Mouse (Mus musculus) lung, embryonic 15.5 days (tissue): ENCODE measurements around the gene H2-M5. TPM values are rescaled to one million over a fixed set of nuclear protein-coding genes. Genes with fewer than 3 reads are reported as not detected.

Experiments
- ATAC-seq: fragments of 200-750 bp; cut with Nextera tagmentation; 2 replicates; pipeline ENCODE4 v1.8.0; 2017; ENCODE audit warnings: moderate number of reproducible peaks, borderline replicate concordance; ENCODE audit not compliant: low FRiP score, low TSS enrichment; ENCODE audit errors: extremely low read depth
- H3K27ac ChIP-seq: fragments of 300-500 bp; sonication (generic); 2 replicates; pipeline ENCODE4 v1.5.1; 2015; ENCODE audit warnings: moderate library complexity, mild to moderate bottlenecking, inconsistent platforms
- H3K27me3 ChIP-seq: fragments of 300-500 bp; sonication (generic); 2 replicates; pipeline ENCODE4 v1.6.1; 2015; ENCODE audit warnings: inconsistent platforms
- H3K36me3 ChIP-seq: fragments of 300-500 bp; sonication (generic); 2 replicates; pipeline ENCODE4 v1.6.1; 2015; ENCODE audit warnings: inconsistent platforms
- H3K4me1 ChIP-seq: fragments of 300-500 bp; sonication (generic); 2 replicates; pipeline ENCODE4 v1.6.1; 2015; ENCODE audit warnings: inconsistent platforms
- H3K4me2 ChIP-seq: fragments of 300-500 bp; sonication (generic); 2 replicates; pipeline ENCODE4 v1.6.1; 2015; ENCODE audit warnings: inconsistent platforms, mild to moderate bottlenecking, moderate library complexity
- H3K4me3 ChIP-seq: fragments of 300-500 bp; sonication (generic); 2 replicates; pipeline ENCODE4 v1.5.1; 2015; ENCODE audit warnings: mild to moderate bottlenecking, inconsistent platforms
- H3K9ac ChIP-seq: fragments of 300-500 bp; sonication (generic); 2 replicates; pipeline ENCODE4 v1.6.1; 2015; ENCODE audit warnings: inconsistent platforms
- H3K9me3 ChIP-seq: fragments of 300-500 bp; sonication (generic); 2 replicates; pipeline ENCODE4 v1.6.1; 2016; ENCODE audit warnings: inconsistent platforms
- WGBS: fragments of 180-500 bp; shearing (Covaris S2); methylation state at CpG from one replicate; pipeline ENCODE4 v1.1.7; 2015; 5-methylcytosine and 5-hydroxymethylcytosine counted together
- polyA plus RNA-seq: library from polyadenylated mRNA; unstranded; fragments of >200 nt; fragmentation: Nextera tagmentation; extraction: Ambion mirVana; gene quantifications from 2 replicates; pipeline ENCODE4 v1.2.1, GENCODE M21; 2015

Gene H2-M5
- polyA plus RNA-seq, 1 experiment from 2014 or later, result 0.40 TPM

DNA sequence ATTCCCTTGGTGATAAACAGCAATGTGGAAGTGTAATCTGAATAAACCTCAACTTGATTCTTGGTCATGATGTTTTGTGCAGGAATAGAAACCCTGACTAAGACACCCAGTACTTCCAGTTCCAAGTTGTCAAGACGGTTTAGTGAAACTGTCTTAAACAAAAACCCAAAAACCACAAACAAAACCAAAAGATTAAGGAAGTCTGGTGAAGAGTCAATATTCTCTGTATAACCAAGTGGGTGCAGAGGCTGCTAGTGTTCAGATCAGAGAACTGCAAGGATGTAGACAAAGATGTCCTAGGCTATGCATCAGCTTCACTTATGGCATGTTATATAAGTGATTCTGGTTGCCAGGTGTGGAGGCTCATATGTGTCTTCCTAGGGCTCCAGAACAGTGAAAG is 22.5 kb downstream of the H2-M5 start:
- no peak for ATAC-seq
- 78% methylated on average over 1 of the region's 1 CpGs for WGBS
- no peaks in the 10 kb centered on the region for H3K27me3 ChIP-seq
- no peaks in the 10 kb centered on the region for H3K4me1 ChIP-seq
- no peaks in the 10 kb centered on the region for H3K36me3 ChIP-seq
- H3K27ac ChIP-seq, result no peak overlapping the region
- H3K9ac ChIP-seq, result no peak overlapping the region
- H3K4me2 ChIP-seq, result no peak overlapping the region
- no peak overlapping the region for H3K4me3 ChIP-seq
- H3K9me3 ChIP-seq, result no peaks in the 10 kb centered on the region

DNA sequence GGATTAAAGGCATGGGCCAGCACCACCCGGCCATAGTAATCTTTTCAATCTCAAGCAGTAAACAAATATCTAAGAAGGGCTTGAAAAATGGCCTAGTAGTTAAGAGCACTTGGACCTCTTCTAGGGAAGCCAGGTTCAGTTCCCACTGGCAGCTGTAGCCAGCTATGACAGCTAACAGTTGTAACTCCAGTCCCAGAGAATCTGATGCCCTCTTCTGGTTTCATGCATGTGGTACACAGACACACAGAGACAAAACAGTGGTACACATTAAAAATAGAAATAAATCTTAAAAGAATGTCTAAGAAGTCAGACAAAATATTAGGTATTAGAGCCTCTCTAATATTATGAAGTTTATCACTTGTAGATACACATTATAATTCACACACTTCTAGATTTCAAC is 28.2 kb downstream of the H2-M5 start:
- Histone ChIP-seq H3K4me1 (peaks cover 12% of the 10 kb centered on the region), H3K4me2 (no peak overlapping the region), H3K27ac (no peak overlapping the region), H3K4me3 (no peak overlapping the region), H3K9me3 (no peaks in the 10 kb centered on the region), H3K9ac (no peak overlapping the region), H3K27me3 (no peaks in the 10 kb centered on the region), H3K36me3 (peaks cover 4% of the 10 kb centered on the region; the same call in 1 of the 2 replicates)
- 36% methylated on average over 1 of the region's 1 CpGs for WGBS
- ATAC-seq, result no peak

DNA sequence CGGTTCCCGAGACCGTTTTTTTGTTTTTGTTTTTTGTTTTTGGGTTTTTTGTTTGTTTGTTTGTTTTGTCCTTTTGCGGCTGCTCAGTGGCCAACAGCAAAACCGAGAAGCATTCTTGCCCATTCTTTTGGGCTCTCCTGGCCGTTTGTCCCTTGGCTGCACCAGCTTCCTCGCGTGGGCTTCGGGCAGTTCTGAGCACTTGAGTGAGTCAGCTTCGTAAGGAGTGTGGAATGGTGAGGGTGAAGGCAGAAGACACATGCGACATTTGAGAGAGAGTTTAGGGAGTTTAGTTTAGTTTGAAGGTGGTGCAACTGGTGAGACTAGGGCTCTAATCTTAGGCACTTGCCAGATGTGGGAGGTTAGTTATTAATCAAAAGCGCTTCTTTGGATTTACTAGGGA is 30.5 kb downstream of the H2-M5 start:
- Histone ChIP-seq H3K9me3 (no peaks in the 10 kb centered on the region), H3K4me3 (peak overlapping the region; percentile 68), H3K9ac (peak overlapping the region; percentile 56), H3K4me2 (peak overlapping the region; percentile 76), H3K27ac (peak overlapping the region; percentile 49), H3K36me3 (peaks cover 18% of the 10 kb centered on the region; the same call in 1 of the 2 replicates), H3K27me3 (no peaks in the 10 kb centered on the region), H3K4me1 (peaks cover 12% of the 10 kb centered on the region)
- WGBS, result 7% methylated on average over 12 of the region's 12 CpGs
- ATAC-seq, result no peak

DNA sequence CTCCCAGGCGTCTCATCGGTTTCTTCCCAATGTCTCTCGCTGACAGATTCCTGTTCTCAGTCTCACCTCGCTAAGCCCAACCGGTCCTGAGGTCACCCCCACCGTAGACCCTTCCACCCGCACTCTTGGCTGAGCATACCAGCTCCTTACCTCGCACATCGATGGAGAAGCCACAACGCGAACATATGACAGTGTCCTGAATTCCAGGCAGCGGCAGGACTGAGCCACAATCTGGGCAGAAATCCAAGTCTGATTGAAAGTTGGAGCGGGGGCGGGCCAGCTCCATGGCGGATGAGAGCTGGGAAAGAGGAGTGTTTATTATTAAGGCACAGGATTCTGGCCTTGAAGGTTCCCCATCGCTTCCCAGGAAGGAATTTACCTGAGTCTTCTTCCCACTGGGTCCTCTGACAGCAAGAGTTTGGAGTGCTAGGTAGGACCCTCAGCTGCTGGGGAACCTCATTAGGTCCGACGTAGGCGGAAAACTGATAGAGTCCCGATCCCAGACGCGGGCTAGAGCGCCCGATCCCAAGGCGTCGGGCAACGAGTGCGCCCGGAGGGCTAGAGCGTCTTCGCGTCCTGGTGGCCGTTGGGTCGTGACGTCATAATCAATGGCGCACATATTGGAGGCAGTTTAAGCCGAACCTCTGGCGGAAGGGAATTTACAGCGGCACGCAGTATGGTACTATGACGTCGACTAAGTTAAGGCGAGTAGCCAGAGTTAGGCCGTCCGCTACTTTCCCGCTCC is 31.2 kb downstream of the H2-M5 start, which contains the start of the genes Znrd1 and Znrd1as:
Gene Znrd1 (minus strand): TSS at position 561 of the 745 bp plus-strand sequence.
Gene Znrd1as (plus strand): TSS at position 594 of the 745 bp plus-strand sequence.
- no peaks in the 10 kb centered on the region for H3K27me3 ChIP-seq
- no peaks in the 10 kb centered on the region for H3K9me3 ChIP-seq
- H3K4me3 ChIP-seq, result peak within 1 kb of the TSS; percentile 68
- H3K9ac ChIP-seq, result peak within 1 kb of the TSS; percentile 75
- peak within 1 kb of the TSS; percentile 76 for H3K4me2 ChIP-seq
- peak within 1 kb of the TSS; percentile 79 for H3K27ac ChIP-seq
- peak; percentile 96 for ATAC-seq
- under 1% methylated on average over 46 of the region's 46 CpGs for WGBS
- peaks cover 22% of the 10 kb centered on the region; the same call in 1 of the 2 replicates for H3K36me3 ChIP-seq
- H3K4me1 ChIP-seq, result peaks cover 12% of the 10 kb centered on the region

DNA sequence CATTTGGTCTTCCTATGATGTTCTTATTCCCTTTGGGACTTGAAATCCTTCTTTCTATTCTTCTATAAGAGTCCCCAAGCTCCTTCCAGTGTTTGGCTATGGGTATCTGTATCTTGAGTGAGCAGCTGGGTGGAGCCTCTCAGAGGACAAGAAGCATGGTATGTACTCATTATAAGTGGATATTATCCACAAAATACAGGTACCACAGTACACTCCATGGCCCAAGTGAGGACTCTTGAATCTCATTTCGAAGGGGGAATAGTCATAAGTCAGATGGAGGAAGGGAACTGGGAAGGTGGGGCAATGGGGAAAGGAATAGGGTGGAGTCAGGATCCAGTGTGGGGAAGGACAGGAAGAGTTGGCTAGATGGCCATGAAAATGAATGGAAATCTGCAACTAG is 36.3 kb downstream of the H2-M5 start:
- Histone ChIP-seq H3K27ac (no peak overlapping the region), H3K36me3 (peaks cover 34% of the 10 kb centered on the region), H3K4me3 (no peak overlapping the region), H3K27me3 (no peaks in the 10 kb centered on the region), H3K9me3 (no peaks in the 10 kb centered on the region), H3K9ac (no peak overlapping the region), H3K4me2 (no peak overlapping the region), H3K4me1 (peaks cover 16% of the 10 kb centered on the region)
- 84% methylated on average over 1 of the region's 1 CpGs for WGBS
- no peak for ATAC-seq

DNA sequence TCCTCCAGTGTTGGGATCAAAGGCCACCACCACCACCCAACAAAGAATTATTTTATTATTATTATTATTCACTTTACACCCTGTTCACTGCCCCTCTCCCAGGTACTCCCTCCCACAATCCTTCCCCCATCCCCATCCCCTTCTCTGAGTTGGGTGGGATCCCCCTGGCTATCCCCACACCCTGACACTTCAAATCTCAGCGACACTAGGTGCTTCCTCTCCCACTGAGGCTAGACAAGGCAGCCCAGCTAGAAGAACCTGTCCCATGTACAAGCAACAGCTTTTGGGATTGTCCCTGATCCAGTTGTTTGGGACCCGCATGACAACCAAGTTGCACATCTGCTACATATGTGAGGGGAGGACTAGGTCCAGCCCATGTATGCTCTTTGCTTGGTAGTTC is 36.7 kb downstream of the H2-M5 start:
- H3K4me2 ChIP-seq, result no peak overlapping the region
- H3K27ac ChIP-seq, result no peak overlapping the region
- peaks cover 15% of the 10 kb centered on the region for H3K4me1 ChIP-seq
- WGBS, result 87% methylated on average over 2 of the region's 2 CpGs
- H3K9me3 ChIP-seq, result no peaks in the 10 kb centered on the region
- no peak overlapping the region for H3K9ac ChIP-seq
- H3K4me3 ChIP-seq, result no peak overlapping the region
- no peaks in the 10 kb centered on the region for H3K27me3 ChIP-seq
- no peak for ATAC-seq
- peaks cover 34% of the 10 kb centered on the region for H3K36me3 ChIP-seq

DNA sequence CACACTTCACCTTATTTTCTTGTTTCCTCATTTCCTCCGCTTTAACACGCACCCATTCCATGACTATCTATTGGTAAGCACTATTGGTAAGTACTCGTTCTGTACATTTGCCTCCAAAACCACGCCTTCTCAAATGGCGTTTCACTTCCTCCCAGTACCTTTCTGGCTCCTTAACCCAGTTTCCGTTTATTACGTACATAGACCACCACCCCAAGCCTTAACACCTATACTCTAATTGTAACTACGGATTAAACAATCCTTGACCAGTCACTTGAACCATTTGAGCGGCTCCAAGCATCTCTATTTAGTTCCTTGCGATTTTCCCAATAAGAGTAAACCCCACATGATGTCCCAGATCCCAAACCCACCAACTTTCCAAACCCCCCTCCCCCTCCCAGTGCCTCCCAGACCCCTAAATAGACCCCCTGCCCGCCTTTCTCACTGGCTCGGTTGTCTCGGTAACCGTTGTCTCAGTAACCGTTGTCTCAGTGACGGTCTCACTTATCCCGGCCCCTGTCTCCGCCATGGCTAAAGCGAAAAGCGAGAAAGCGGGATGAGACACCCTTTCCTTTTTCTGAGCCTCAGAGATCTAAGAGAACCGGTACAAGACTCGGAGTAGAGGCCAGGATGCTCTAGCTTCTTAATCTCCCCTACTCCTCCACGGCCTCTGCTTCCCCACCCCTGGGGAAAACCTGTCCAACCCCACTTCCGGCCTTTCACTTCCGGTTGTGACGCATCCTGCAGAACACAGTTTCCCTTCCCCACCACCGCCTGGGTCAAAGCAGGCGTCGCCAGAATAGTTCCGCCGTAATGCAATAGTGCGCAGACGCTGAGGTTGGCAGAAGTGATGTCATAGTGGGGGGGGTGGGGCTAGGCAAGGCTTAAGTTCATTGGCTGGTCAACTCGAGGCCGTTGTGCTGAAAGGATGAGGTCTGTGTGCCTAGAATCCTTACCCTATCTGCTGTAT is 38.1 kb downstream of the H2-M5 start, which contains the start of gene Ppp1r11:
Gene Ppp1r11 (minus strand): TSS at position 761 of the 967 bp plus-strand sequence.
- Histone ChIP-seq H3K4me2 (peak within 1 kb of the TSS; percentile 69), H3K36me3 (peaks cover 31% of the 10 kb centered on the region), H3K27me3 (peaks cover 6% of the 10 kb centered on the region), H3K9ac (peak within 1 kb of the TSS; percentile 46), H3K9me3 (no peaks in the 10 kb centered on the region), H3K27ac (0 out of 2 replicates have a peak within 1 kb of the TSS, but pooled peaks have one; percentile 2), H3K4me1 (peaks cover 15% of the 10 kb centered on the region), H3K4me3 (peak within 1 kb of the TSS; percentile 56)
- ATAC-seq, result peak; percentile 98
- WGBS, result 2% methylated on average over 36 of the region's 36 CpGs

DNA sequence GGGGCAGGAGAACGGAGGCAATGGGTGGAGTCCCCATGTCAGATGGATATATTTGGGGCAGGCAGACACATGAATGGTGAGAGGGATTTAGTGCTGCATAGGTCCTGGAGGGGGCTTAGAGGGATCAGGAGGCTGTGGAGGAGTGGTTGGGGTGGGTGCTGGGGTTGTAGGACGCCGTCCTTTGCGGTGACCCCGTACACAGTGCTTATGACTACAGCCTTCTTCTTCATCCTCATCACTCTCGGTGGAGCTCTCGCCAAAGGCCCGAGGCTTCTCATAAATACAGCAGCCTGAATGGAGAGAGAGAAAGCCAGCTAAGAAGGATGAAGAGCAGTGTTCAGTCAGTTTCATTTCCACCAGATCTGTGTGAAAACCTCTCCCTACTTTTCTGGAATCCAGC is 40.1 kb downstream of the H2-M5 start:
- Histone ChIP-seq H3K36me3 (peaks cover 19% of the 10 kb centered on the region), H3K4me3 (no peak overlapping the region), H3K9me3 (no peaks in the 10 kb centered on the region), H3K4me2 (no peak overlapping the region), H3K27me3 (peaks cover 26% of the 10 kb centered on the region), H3K4me1 (peaks cover 15% of the 10 kb centered on the region), H3K9ac (no peak overlapping the region), H3K27ac (no peak overlapping the region)
- WGBS, result 90% methylated on average over 8 of the region's 8 CpGs
- ATAC-seq, result no peak

DNA sequence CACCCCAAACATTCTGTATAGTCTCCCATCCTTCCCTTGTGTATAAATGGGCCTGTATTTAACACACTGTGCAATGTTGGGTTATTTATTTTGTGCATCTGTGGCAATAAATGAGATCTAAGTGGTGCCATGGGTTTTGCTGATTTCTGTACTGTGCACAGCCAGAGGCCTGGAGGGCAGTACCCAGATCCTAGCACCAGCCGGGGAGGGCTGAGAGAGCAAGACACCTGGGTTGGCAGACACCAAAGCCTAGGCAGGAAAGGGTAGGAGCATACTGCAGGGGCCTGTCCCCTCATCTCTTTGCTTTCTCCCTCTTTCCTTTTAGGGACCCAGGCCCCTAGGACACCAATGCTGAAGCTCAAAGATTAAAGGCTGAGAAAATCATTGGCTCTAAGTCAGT is 41.1 kb downstream of the H2-M5 start:
- Histone ChIP-seq H3K9me3 (no peaks in the 10 kb centered on the region), H3K36me3 (peaks cover 14% of the 10 kb centered on the region), H3K27me3 (peaks cover 35% of the 10 kb centered on the region), H3K9ac (no peak overlapping the region), H3K27ac (no peak overlapping the region), H3K4me3 (no peak overlapping the region), H3K4me1 (peaks cover 17% of the 10 kb centered on the region), H3K4me2 (no peak overlapping the region)
- no peak for ATAC-seq
- WGBS, result 84% methylated on average over 1 of the region's 1 CpGs

DNA sequence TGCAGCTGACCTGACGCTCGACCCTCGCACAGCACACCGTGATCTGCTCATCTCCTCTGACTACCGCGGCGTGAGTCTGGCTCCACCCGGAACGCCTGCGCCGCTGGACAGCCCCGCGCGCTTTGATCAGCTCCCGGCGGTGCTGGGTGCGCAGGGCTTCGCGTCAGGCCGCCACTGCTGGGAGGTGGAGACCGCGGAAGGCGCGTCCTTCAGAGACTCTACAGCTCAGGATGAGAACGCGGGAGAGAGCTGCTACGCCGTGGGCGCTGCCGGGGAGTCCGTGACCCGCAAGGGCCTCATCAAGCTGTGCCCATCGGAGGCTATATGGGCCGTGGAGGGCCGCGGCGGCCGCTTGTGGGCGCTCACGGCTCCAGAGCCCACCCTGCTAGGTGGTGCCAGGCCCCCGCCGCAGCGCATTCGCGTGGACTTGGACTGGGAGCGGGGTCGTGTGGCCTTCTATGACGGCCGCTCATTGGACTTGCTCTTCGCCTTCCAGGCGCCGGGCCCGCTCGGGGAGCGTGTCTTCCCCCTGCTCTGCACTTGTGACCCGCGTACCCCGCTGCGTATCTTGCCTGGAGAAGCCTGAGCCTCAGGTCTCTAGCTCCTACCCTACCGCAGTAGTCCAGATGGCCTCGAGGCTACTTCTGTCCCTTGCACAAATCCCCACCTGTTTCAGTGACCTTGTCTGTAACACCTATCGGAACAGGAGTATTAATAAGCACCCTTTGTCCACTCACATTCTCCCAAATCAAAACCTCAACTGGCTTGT is 42.1 kb downstream of the H2-M5 start:
- 1% methylated on average over 61 of the region's 62 CpGs for WGBS
- Histone ChIP-seq H3K27ac (no peak overlapping the region), H3K4me2 (peak overlapping the region; percentile 90), H3K36me3 (peaks cover 12% of the 10 kb centered on the region), H3K9ac (peak overlapping the region; percentile 58), H3K4me1 (peaks cover 27% of the 10 kb centered on the region), H3K4me3 (peak overlapping the region; percentile 45), H3K9me3 (no peaks in the 10 kb centered on the region), H3K27me3 (peaks cover 46% of the 10 kb centered on the region)
- ATAC-seq, result peak; percentile 21; the same call in 1 of the 2 replicates

DNA sequence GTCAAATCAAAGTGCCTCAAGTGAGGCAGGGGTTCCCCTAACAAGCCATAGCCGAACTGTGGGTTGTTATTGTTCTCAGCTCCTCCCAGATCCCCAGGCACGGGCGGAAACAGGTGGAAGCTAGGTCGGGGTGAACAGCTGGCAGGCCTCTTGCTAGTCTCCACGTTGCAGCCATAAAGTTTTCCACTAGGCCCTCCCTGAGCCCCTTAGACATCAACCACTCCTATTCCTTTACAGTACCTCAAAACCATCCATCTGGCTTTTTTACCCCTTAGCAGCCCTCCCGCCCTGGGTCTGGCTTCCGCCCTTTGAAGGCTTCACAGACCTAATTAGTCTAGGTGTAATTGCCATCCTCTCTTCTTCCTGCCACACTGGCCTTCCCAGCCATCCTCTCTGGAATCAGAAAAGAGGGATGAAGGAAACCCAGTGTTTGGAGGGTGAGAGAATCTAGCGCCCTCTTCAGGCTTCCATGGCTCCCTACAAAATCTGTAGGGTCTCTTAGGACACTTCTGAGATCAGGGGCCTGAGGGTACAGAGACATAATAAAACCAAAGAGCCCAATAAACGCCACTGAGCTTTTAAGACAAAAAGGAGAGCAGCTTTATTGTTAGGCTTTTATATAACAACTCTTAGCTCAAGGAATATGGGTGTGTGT is 45.1 kb downstream of the H2-M5 start:
- H3K36me3 ChIP-seq, result peaks cover 9% of the 10 kb centered on the region
- H3K9me3 ChIP-seq, result no peaks in the 10 kb centered on the region
- no peak overlapping the region; the same call in 1 of the 2 replicates for H3K4me2 ChIP-seq
- H3K27ac ChIP-seq, result no peak overlapping the region
- H3K27me3 ChIP-seq, result peaks cover 59% of the 10 kb centered on the region
- peaks cover 17% of the 10 kb centered on the region for H3K4me1 ChIP-seq
- no peak overlapping the region for H3K4me3 ChIP-seq
- H3K9ac ChIP-seq, result no peak overlapping the region
- WGBS, result 30% methylated on average over 9 of the region's 9 CpGs
- ATAC-seq, result no peak
